Mouse (Mus musculus) embryonic fibroblast, embryonic 13.5 days (primary cell): ENCODE measurements at regions not wholly inside any gene's neighbourhood (a gene's known extent, or its start where the extent isn't known, plus 50 kb on each side); places are given as distances from the start of the nearest gene placed in this dataset.
"Not testable (repeated sequence)": the region's sequence is repeated elsewhere in the genome, so short reads cannot be mapped to it uniquely, and the experiment has no call there.

Experiments used
- CTCF ChIP-seq: IDR thresholded peaks from 2 replicates; pipeline ENCODE4 v1.5.1; 2011; ENCODE audit warnings: mild to moderate bottlenecking, control low read depth, low read length, moderate library complexity, borderline replicate concordance; ENCODE audit not compliant: insufficient read depth
- POLR2A ChIP-seq: IDR thresholded peaks from 2 replicates; pipeline ENCODE4 v1.6.1; 2011; ENCODE audit warnings: low read depth, mild to moderate bottlenecking, control low read depth, low read length, moderate library complexity

DNA sequence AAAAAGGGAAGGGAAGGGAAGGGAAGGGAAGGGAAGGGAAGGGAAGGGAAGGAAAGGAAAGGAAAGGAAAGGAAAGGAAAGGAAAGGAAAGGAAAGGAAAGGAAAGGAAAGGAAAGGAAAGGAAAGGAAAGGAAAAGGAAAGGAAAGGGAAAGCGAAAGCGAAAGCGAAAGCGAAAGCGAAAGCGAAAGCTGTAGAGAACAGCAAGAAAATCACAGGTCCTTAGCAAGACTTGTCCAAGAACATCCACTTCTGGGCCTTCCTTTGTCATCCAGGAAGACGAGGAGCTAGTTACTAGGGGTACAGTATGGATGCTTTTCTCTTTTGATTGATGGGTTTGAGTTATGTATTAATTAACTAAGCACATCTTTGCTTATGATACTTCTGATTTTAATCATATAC is 494.3 kb upstream of the Smim15 start:
- TF ChIP-seq CTCF, POLR2A: not testable (repeated sequence)
